Mouse (Mus musculus): ENCODE results near the gene Cldn20.
A peak's percentile ranks its signal among the peaks of the same experiment; 100 is the strongest.

Gene Cldn20

DNA sequence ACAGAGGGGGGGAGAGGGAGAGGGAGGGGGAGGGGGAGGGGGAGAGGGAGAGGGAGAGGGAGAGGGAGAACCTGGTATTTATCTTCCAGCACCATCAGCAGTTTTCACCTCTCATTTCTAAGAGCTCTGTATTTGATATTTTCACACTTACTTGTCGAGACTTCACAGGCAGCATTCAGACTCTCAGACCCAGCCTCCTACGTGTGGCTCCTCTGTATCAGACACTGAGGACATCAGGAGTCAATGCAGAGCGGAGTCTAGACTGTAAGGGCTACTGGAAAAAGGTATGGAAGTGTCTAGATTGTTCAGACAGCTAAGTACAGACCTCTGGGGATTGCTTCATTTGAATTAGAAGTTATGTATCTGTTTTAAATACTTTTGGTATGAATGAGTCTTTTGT lies 2.8 kb upstream of the Cldn20 start:
- DNase-seq (ENCODE audit: low spot score in 2 of 2): no peak

DNA sequence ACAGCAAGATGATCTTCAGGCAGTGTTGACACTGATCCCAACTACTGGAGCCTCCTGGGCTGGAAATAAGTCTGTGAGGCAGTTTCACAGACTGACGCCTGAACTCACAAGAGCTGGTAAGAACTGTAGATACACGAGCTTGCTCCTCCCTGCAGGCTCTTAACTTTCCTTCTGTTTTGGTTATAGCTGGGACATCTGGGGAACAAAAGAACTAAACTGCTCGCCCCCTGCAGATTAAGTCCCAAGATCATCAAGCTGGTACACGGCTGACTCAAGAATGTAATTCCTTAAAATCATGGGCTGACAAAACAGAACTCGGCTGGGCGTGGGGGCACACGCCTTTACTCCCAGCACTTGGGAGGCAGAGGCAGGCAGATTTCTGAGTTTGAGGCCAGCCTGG lies 1.8 kb upstream of the Cldn20 start:
- no peak for DNase-seq (ENCODE audit: low spot score in 2 of 2)

DNA sequence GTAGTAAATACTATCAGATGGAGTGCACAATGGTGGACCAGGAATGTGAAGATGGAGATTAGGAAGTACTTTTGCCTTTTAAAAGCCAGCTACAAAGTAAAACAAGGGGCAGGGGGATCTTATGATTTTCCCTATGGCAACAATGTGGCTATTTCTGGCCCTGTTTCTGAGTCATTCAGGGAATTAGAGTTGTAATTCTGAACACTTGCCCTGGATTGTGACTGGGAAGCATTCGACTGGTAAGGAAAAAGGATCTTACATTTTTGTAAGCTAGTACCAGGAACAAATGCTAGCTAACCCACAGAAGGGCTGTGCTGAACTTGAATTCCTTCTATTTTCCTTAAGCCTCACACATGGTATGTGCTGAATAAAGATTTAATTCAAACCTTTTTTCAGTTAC lies 713 bp upstream of the Cldn20 start:
- no peak for DNase-seq (ENCODE audit: low spot score in 2 of 2)

DNA sequence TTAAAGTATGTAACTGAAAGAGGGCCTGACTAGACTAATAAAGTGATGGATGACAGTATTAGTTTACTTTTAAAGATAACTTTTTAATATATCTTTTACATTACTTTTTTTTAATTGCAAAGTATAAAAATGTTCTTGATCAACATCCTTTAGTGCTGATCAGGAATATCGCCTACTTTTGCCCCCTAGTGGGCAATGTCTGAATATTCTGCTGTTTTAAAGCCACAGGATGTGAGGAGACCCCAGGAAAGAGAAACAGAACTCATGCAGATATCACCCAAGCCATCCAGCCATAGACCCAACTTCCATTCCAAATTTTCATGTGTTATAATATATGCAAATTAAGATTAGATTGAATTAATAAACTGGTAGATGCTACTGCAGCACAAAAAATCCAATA lies 1.1 kb downstream of the Cldn20 start:
- DNase-seq (ENCODE audit: low spot score in 2 of 2): no peak

DNA sequence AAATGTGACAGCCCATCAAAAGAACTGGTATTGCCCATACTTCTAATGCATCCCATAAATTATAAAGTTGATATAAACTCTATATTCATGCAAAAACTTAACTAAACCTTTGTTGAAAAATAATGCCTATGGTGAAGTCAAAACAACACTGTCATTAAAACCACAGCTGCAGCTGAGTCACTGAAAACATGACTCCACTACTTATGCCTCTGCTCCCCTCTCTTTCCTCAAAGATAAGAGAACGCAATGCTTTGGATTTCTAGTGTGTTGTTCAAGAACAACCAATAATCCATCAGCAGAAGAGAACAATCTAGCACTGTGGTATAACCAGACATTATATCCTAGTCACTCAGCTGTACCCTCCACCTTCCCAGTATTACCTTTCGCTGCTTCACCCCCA lies 8.0 kb downstream of the Cldn20 start:
- no peak for DNase-seq (ENCODE audit: low spot score in 2 of 2)

DNA sequence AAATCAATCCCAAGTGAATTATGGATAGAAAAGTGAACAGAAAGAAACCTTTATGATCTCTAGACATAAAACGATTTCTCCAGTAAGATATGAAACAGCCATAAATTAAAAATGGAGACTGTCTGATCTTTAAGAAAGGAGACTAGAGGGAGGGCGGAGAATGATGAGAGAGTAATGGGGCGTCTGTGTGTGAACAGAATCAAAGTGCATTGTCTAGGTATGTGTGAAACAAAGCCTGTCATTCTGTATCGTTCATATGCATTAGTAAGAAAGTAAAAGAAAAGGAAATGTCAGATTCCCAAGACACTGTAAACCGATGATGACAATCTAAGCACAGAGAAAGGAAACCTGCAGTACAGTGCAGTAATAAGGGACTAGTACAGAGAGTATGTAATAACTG lies 8.7 kb downstream of the Cldn20 start:
- no peak for DNase-seq (ENCODE audit: low spot score in 2 of 2)

DNA sequence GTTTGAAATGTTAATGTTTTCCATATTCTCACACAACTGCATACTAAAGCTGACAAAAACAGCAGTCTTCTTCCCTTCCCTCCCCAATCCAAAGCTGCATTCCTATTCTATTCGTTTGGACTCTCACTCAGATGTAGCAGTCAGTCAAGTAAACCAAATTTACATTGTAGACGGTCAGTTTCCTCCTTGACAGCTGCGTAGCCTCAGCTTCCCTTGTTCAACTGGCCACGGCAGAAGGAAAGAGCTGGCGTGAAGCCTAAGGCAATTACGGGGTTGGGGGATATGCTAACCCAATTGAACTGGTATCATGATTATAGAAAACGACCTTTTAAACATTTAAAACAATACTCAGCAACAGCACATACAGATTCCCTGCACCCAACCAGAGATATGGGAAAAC lies 15.4 kb downstream of the Cldn20 start:
- no peak for DNase-seq (ENCODE audit: low spot score in 2 of 2)

DNA sequence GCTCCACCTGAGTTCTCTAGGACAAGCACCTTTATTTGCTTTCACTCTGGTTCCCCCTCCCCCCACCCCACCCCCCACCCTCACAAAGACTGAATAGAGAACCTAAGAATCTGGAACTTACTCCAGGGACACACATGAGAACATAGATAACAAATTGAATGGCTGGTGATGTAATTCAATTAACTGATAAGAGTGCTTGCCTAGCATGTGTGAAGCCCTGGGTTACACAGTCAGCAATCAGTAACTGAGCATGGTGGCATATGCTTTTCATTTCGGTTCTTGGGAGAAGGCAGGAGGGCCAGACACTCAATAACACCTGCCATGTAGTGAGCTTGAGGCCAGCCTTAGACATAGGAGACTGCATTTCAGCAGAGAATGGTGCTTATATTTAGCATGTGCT lies 23.9 kb downstream of the Cldn20 start:
- no peak for DNase-seq (ENCODE audit: low spot score in 2 of 2)

DNA sequence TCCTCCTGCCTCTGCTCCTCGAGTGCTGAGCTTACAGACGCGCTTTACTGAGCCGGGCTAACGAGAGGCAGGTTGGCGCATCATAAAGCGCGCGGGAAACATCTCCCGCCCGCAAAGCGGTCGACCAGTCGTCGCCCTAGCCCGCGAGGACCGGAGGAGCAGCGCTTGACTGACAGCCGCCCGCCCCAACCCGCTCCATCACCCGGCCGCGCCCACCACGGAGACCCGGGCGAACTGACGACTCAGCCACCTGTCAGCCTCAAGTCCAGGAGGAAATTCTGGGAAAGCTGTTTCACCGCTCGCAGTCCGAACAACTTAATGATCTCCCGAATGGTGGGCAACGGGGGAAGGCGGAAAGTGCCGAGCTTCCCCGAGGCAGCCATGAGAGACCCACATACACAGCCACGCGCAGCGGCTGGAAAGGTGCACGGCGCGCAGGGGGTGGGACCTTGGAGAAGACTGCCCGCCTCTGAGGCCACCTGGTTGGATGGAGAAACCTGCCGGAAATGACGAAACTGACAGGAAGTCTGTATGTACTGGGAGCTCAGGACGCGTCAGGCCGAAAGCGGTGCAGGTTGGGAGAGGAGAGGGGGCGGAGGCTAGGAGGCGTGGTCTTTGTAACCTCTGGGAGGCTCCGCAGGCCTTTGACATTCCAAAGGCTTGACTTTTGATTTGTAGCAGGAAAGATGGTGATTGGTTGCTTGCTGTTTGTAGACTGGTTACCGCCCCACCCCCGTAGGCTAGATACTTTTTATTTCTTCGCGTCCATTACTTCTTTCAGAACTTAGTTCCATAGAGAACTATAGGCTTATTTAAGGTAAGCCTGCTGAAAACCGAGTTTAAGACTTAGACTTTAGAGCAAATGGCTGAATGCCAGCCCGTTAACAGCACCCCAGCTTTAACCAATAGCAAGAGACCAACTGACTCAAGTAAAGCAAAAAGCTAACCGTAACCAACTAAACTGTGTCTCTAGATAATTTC lies 25.3 kb downstream of the Cldn20 start, which contains the start of gene Tfb1m:
Tfb1m (minus strand) TSS at position 451 of the 981 bp plus-strand sequence.
- DNase-seq (ENCODE audit: low spot score in 2 of 2): peak; percentile 98 to 99

DNA sequence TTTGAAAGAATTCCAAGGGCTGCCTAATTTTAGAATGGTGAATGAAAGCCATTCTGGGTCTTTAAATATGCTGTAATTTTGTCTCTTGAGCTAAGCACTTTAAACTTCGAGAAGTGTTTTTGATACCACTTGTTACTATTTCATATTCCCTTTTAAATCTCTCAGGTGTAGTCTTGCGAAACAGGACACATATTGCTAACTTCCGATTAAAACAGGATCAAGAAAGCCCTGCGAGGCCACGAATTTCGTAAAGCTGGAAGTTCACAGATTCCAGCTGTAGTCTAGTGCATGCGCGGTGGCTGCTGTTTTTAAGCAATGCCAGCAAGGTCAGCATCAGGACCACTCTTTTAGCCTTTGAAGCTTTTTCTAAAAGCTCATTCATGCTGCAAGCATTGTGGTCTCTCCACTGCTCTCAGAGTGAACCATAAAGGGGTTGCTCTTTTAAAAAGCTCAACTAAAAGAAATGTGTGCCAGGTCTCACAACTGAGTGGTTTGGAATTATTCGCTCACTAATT lies 26.1 kb downstream of the Cldn20 start:
- DNase-seq (ENCODE audit: low spot score in 2 of 2): no peak

DNA sequence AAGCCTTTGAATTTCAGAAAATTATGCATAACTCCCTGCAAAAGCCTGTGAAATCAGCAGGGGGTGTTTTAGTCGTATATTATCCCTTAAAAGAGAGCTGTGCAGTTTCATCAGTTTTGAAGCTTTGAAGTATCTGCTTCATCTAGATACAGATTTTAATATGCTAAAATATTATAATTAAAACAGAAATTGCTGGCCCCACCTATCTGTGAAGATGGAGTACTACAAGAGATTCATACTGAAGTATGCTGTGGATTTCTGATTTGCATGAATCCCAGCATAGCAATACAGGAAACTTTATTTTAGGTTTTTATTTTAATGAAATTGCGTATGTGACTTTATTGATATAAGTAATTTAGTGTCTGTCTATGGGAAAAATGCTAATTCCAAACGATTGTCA lies 28.2 kb downstream of the Cldn20 start:
- DNase-seq (ENCODE audit: low spot score in 2 of 2): no peak

DNA sequence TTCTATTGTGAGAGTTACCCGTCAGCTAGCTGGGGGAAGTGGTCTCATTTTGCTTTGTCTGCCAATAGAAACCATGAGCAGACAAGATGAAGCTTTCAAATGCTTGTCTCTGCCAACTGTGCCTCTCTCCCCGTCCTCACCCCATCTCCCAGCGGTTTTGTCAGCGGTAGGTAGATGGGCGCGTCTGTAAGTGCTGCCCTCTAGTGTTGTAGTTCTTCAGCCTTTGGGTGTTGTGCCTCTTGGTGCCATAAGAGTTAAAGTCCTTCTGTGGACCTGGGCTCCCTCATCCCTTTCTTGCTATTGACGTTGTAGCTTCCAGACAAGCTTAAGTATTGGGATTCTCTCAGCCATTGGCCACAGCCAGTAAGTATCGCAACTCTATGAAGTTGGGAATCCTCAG lies 30.1 kb downstream of the Cldn20 start:
- no peak for DNase-seq (ENCODE audit: low spot score in 2 of 2)

DNA sequence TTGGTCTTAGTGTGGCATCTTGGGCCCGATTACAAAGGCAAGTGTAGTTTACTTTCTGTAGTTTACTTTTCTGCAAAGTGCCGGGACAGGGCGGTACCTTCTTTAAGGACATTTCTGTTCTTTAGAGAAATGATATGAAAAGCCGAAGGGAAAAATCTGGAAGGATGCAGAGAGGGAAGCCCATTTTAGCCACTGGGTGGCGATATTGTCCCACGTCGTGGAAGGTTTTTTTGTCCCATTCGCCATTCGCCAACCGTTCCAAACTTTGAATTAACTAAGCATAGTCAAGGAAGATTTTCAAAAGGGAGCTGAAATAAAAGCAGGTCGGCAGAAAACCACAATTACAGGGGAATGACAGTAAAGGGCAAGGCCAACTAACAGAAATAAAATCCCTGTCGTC lies 38.5 kb downstream of the Cldn20 start:
- peak; percentile 39 to 50 for DNase-seq (ENCODE audit: low spot score in 2 of 2)
